Mouse (Mus musculus): ENCODE measurements around the gene Pla1a. TPM values are rescaled to one million over a fixed set of nuclear protein-coding genes. Genes with fewer than 3 reads are reported as not detected.

Gene Pla1a
- not detected for total RNA-seq (2023)

DNA sequence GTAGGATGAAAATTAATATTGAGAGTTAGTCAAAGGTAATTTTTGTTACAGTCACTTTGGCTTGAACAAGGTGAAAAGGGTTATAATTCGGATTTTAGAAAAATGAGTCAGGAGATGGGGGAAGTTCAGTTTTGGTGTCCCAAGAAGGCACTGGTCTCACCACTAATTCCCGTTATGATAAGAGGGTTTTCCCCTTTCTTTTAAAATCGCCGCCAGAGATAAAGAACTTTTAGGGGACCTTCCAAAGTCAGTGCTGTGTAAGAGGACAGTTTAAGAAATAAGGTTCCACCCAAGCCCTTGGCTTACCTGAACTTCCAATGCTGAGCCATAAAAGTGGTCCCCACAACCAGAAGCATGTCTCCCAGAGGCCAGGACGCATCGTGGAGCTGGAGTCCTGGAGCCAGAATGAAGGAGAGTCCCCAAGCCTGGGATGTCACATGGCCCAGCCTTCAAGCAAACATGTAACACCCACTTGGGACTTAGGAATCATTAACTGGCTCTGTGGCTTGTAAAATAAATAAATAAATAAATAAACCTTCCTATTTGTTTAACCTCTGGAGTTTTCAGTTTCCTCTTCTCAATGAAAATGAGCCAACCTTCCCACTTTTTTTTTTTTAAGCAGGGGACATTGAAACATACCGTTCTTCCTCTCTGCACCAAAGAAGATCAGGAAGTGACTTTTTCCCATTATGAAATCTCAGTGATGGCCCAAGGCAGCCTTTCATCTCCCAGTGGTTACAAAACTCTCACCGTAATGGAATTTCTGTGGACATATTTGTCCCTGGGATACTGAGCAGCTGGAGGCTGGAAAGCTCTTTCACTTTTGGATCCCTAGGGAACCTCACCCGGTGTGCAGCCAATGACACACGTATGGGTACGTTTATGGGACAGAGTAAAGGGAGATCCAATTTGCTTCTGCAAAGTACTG lies at the start of gene Pla1a:
Gene Pla1a (minus strand): TSS at position 648 of the 928 bp plus-strand sequence.

DNA sequence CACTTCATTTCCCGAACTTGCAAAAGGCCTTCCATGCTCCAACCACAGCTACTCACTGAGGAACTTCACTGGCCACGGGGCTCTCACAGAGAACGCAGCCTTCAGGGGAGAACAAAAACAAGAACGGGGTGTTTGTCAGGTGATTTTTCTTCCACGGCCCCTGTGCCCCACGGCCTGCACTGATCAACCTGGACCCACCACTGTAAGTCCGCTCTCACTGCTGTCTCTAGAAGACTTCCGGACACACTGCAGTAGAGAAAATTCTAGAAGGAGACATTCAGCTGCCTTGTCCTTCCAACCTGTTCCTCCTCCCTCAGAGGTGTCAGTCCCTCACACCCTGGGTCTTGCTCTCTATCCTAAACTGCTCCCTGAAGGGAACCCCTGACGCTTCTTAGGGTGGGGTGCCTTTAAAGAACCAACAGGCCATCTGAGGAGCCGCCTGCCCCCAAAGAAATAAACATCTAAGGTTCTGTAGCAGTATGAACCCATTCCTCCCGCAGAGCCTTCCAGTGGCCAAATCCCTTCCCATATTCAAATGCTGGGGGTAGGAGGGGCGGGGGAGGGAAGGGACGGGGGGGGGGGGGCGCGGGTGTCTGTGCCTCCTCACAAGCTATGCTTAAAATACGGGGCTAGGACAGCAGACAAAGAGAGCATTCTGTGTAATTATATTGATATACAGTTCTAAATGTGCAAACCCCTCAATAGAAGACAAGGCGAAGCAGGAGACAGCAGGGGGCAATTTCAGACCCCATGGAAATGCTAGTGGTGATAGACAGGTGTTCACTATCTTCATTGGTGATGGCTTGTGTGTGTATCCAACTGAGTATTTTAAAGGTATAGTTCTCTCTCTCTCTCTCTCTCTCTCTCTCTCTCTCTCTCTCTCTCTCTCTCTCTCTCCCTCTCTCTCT lies 22.8 kb upstream of the Pla1a start, which contains the start of gene Cd80:
Gene Cd80 (plus strand): TSS at position 51 of the 908 bp plus-strand sequence.

DNA sequence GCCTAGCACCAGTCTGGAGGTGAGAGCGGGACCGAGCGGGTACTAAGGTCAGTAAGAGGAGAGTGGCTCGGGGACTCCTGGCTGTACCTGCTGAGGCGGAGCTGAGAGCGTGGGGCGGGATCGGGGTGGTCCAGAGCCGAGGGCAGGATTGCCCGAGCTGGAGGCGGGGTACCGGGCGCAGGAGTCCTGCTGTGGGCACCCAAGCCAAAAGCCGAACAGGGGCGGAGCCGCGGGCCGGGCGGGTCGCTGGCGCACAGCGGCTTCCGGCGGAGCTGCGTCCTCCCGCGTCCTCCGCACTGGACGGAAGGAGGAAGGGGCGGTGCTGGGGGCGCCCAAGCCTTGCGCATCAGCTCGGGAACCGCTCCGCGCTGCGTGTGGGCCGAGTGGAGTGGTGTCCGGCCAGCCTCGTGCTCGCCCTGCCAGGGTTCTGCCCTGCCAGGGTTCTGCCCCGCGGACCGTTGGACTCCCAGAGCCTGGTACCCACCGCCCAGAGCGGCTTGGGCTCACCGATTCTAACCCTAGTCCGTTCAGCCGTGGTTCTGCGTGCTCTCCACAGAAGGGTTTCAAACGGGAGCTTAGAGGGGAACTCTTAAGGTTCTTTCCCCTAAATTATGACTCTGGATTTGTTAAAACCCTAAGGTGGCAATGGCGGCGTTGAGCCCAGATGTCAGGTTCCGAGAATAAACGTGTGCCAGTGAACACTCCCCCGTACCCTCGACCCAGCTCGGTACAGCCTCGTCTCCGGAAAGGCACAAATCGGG lies 19.7 kb upstream of the Pla1a start, which contains the start of gene Adprh:
Gene Adprh (minus strand): TSS at position 262 of the 761 bp plus-strand sequence.

DNA sequence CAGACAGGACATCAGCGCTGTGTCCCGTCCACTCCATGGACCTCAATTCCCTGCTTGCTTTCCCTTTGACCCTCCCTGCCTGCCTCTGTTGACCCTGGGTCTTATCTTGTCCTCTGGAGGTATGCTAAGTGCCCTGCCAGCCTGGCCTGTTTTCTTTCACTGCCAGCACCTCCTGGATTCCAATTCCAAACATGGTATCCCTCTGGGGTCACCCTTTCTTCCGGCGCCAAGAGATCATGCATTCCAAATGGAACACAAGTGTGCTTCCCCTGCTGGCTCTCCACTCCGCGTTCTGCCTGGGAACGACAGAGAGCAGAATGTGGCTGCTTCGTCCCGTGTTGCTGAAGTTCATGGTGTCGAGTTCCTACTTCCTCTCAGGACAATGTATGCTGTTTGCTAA lies 71.0 kb downstream of the Pla1a start, which contains the start of gene Popdc2:
Gene Popdc2 (plus strand): TSS at position 277 of the 400 bp plus-strand sequence.

DNA sequence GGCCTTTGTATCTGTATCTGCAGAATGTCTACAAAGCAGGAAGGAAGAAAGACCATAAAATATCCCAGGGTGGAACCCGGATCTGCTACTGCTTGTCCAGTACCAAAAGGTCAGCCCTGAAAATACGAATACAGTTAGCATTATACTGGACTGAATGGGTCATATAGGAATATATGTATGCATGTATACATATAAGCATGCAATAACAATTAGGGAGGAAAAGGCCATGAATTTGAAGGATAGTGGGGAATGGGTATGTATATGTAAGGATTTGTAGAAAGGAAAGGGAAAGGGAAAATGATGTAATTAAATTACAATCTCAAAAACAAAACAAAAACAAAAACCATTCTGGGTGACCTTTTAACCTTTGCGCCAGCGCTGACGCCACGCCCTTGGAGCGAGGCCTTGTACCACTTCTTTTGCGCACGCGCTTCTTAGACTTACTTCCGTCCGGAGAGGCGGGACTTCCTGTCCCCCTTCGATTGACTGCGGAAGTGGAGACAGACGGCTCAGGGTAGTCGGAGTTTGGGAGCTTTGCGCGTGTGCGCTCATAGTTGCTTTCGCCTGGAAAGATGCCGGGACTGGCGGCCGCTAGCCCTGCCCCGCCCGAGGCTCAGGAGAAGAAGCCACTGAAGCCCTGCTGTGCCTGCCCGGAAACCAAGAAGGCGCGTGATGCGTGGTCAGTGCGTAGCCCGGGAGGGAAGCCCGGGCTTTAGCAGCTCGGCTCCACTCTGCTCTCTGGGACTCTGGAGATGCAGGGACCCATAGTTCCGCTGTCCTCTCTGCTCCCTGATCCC lies 86.2 kb downstream of the Pla1a start, which contains the start of the genes Cox17 and Gm21987:
Gene Cox17 (plus strand): TSS at position 463 of the 797 bp plus-strand sequence.
Gene Gm21987 (plus strand): TSS at position 512 of the 797 bp plus-strand sequence.

Other genes starting within 250 kb of the Pla1a start
- gene Nr1i2, start 138.3 kb downstream of the Pla1a start, total RNA-seq (2023): not detected
- gene Maats1, start 91.0 kb downstream of the Pla1a start, total RNA-seq (2023): under 1 TPM; 0.30 to 0.35 TPM
- gene Cox17, start 86.2 kb downstream of the Pla1a start, total RNA-seq (2023): 10 to 100 TPM; 72.1 to 73.3 TPM
- gene Gm21987, start 86.1 kb downstream of the Pla1a start, total RNA-seq (2023): not detected
- gene Popdc2, start 70.9 kb downstream of the Pla1a start, total RNA-seq (2023): not detected
- gene Adprh, start 19.6 kb upstream of the Pla1a start, total RNA-seq (2023): 10 to 100 TPM; 28.7 to 33.8 TPM
- gene Cd80, start 22.4 kb upstream of the Pla1a start, total RNA-seq (2023): 1 to 10 TPM; 1.1 to 2.4 TPM
- gene Timmdc1, start 89.5 kb upstream of the Pla1a start, total RNA-seq (2023): 10 to 100 TPM; 21.4 to 22.9 TPM
- gene Poglut1, start 117.1 kb upstream of the Pla1a start, total RNA-seq (2023): 10 to 100 TPM; 32.7 to 36.1 TPM
- gene Tmem39a, start 125.6 kb upstream of the Pla1a start, total RNA-seq (2023): 10 to 100 TPM; 63.8 to 67.0 TPM

All from B cell, adult 67 days (primary cell).